Mouse (Mus musculus): ENCODE measurements around the gene Mslnl. TPM values are rescaled to one million over a fixed set of nuclear protein-coding genes. Genes with fewer than 3 reads are reported as not detected.
"Not testable (repeated sequence)": the region's sequence is repeated elsewhere in the genome, so short reads cannot be mapped to it uniquely, and the experiment has no call there.

The Mslnl gene
- polyA plus RNA-seq, 1 experiment from 2014 or later, result 2.0 TPM

GRCm38 (mm10) chr17:25728009-25728270 lies 7.9 kb upstream of the Mslnl start:
- Histone ChIP-seq H3K36me3 (ENCODE audit: control insufficient read depth, insufficient read depth, low read length) (0 out of 2 replicates have a peak, but pooled peaks cover 9% of the 10 kb centered on the region), H3K4me2 (ENCODE audit: low read depth, low read length) (peak overlapping the region; percentile 93), H3K27ac (replicated peaks; ENCODE audit: low read depth, low read length) (peak overlapping the region; percentile 24), H3K4me1 (ENCODE audit: control insufficient read depth, insufficient read depth, low read length) (peaks cover 13% of the 10 kb centered on the region), H3K4me3 (ENCODE audit: low read depth, low read length) (peak overlapping the region; percentile 63), H3K9ac (ENCODE audit: low read depth, low read length) (peak overlapping the region; percentile 77), H3K27me3 (replicated peaks; ENCODE audit: control insufficient read depth, insufficient read depth, low read length) (no peaks in the 10 kb centered on the region), H3K9me3 (ENCODE audit: control insufficient read depth, low read length) (no peaks in the 10 kb centered on the region)
- ATAC-seq (ENCODE audit: low read depth), result no peak
- no peak for DNase-seq (ENCODE audit: low spot score)
- WGBS, result 25% methylated on average over 4 of the region's 4 CpGs

- H3K9ac ChIP-seq (ENCODE audit: low read depth, low read length), result no peak overlapping the region
- no peak overlapping the region for H3K4me3 ChIP-seq (ENCODE audit: low read depth, low read length)
- DNase-seq (ENCODE audit: low spot score) (peak; percentile 79), ATAC-seq (ENCODE audit: low read depth) (no peak)
- WGBS, result 20% methylated on average over 2 of the region's 2 CpGs
- H3K27me3 ChIP-seq (replicated peaks; ENCODE audit: control insufficient read depth, insufficient read depth, low read length), result no peaks in the 10 kb centered on the region
- no peaks in the 10 kb centered on the region for H3K9me3 ChIP-seq (ENCODE audit: control insufficient read depth, low read length)
- H3K36me3 ChIP-seq (ENCODE audit: control insufficient read depth, insufficient read depth, low read length), result 0 out of 2 replicates have a peak, but pooled peaks cover 9% of the 10 kb centered on the region
- H3K27ac ChIP-seq (replicated peaks; ENCODE audit: low read depth, low read length), result no peak overlapping the region
- H3K4me1 ChIP-seq (ENCODE audit: control insufficient read depth, insufficient read depth, low read length), result peaks cover 6% of the 10 kb centered on the region; the same call in 1 of the 2 replicates
- no peak overlapping the region for H3K4me2 ChIP-seq (ENCODE audit: low read depth, low read length)
These were observed 3.8 kb upstream of the Mslnl start for GRCm38 (mm10) chr17:25732082-25732481.

GRCm38 (mm10) chr17:25735246-25735645 lies 596 bp upstream of the Mslnl start:
- no peak for DNase-seq (ENCODE audit: low spot score)
- 71% methylated on average over 5 of the region's 5 CpGs for WGBS
- no peaks in the 10 kb centered on the region for H3K27me3 ChIP-seq (replicated peaks; ENCODE audit: control insufficient read depth, insufficient read depth, low read length)
- no peak overlapping the region for H3K4me2 ChIP-seq (ENCODE audit: low read depth, low read length)
- no peak for ATAC-seq (ENCODE audit: low read depth)
- no peak overlapping the region for H3K27ac ChIP-seq (replicated peaks; ENCODE audit: low read depth, low read length)
- H3K4me1 ChIP-seq (ENCODE audit: control insufficient read depth, insufficient read depth, low read length), result no peaks in the 10 kb centered on the region
- H3K9me3 ChIP-seq (ENCODE audit: control insufficient read depth, low read length), result no peaks in the 10 kb centered on the region
- H3K9ac ChIP-seq (ENCODE audit: low read depth, low read length), result no peak overlapping the region
- H3K36me3 ChIP-seq (ENCODE audit: control insufficient read depth, insufficient read depth, low read length), result 0 out of 2 replicates have a peak, but pooled peaks cover 8% of the 10 kb centered on the region
- H3K4me3 ChIP-seq (ENCODE audit: low read depth, low read length), result no peak overlapping the region

- ATAC-seq (ENCODE audit: low read depth) (no peak), DNase-seq (ENCODE audit: low spot score) (no peak)
- H3K4me1 ChIP-seq (ENCODE audit: control insufficient read depth, insufficient read depth, low read length), result no peaks in the 10 kb centered on the region
- no peaks in the 10 kb centered on the region for H3K27me3 ChIP-seq (replicated peaks; ENCODE audit: control insufficient read depth, insufficient read depth, low read length)
- H3K4me3 ChIP-seq (ENCODE audit: low read depth, low read length), result no peak overlapping the region
- H3K27ac ChIP-seq (replicated peaks; ENCODE audit: low read depth, low read length), result no peak overlapping the region
- no peak overlapping the region for H3K9ac ChIP-seq (ENCODE audit: low read depth, low read length)
- 70% methylated on average over 7 of the region's 7 CpGs for WGBS
- H3K9me3 ChIP-seq (ENCODE audit: control insufficient read depth, low read length), result no peaks in the 10 kb centered on the region
- H3K36me3 ChIP-seq (ENCODE audit: control insufficient read depth, insufficient read depth, low read length), result no peaks in the 10 kb centered on the region
- no peak overlapping the region for H3K4me2 ChIP-seq (ENCODE audit: low read depth, low read length)
These were observed 3.0 kb downstream of the Mslnl start for GRCm38 (mm10) chr17:25738861-25739260.

GRCm38 (mm10) chr17:25741471-25741870 lies 5.6 kb downstream of the Mslnl start:
- not testable (repeated sequence) for H3K9ac ChIP-seq (ENCODE audit: low read depth, low read length); H3K36me3 ChIP-seq (ENCODE audit: control insufficient read depth, insufficient read depth, low read length); H3K27ac ChIP-seq (replicated peaks; ENCODE audit: low read depth, low read length); DNase-seq (ENCODE audit: low spot score); H3K27me3 ChIP-seq (replicated peaks; ENCODE audit: control insufficient read depth, insufficient read depth, low read length); H3K9me3 ChIP-seq (ENCODE audit: control insufficient read depth, low read length); H3K4me1 ChIP-seq (ENCODE audit: control insufficient read depth, insufficient read depth, low read length); H3K4me2 ChIP-seq (ENCODE audit: low read depth, low read length); ATAC-seq (ENCODE audit: low read depth); H3K4me3 ChIP-seq (ENCODE audit: low read depth, low read length)
- WGBS, result 66% methylated on average over 12 of the region's 12 CpGs

GRCm38 (mm10) chr17:25743831-25744230 lies 8.0 kb downstream of the Mslnl start:
- H3K4me3 ChIP-seq (ENCODE audit: low read depth, low read length), result no peak overlapping the region
- WGBS, result 91% methylated on average over 9 of the region's 9 CpGs

GRCm38 (mm10) chr17:25744311-25744710 lies 8.5 kb downstream of the Mslnl start:
- Histone ChIP-seq H3K27me3 (replicated peaks; ENCODE audit: control insufficient read depth, insufficient read depth, low read length) (no peaks in the 10 kb centered on the region), H3K4me3 (ENCODE audit: low read depth, low read length) (no peak overlapping the region), H3K4me2 (ENCODE audit: low read depth, low read length) (no peak overlapping the region), H3K9me3 (ENCODE audit: control insufficient read depth, low read length) (no peaks in the 10 kb centered on the region), H3K36me3 (ENCODE audit: control insufficient read depth, insufficient read depth, low read length) (no peaks in the 10 kb centered on the region), H3K27ac (replicated peaks; ENCODE audit: low read depth, low read length) (no peak overlapping the region), H3K4me1 (ENCODE audit: control insufficient read depth, insufficient read depth, low read length) (no peaks in the 10 kb centered on the region), H3K9ac (ENCODE audit: low read depth, low read length) (no peak overlapping the region)
- DNase-seq (ENCODE audit: low spot score), result no peak
- 80% methylated on average over 10 of the region's 10 CpGs for WGBS
- ATAC-seq (ENCODE audit: low read depth), result no peak

More at GRCm38 (mm10) chr17:25743831-25744230, 8.0 kb downstream of the Mslnl start:
- no peaks in the 10 kb centered on the region for H3K4me1 ChIP-seq (ENCODE audit: control insufficient read depth, insufficient read depth, low read length)
- no peaks in the 10 kb centered on the region for H3K36me3 ChIP-seq (ENCODE audit: control insufficient read depth, insufficient read depth, low read length)
- no peak overlapping the region for H3K9ac ChIP-seq (ENCODE audit: low read depth, low read length)
- DNase-seq (ENCODE audit: low spot score) (no peak), ATAC-seq (ENCODE audit: low read depth) (no peak)
- no peaks in the 10 kb centered on the region for H3K27me3 ChIP-seq (replicated peaks; ENCODE audit: control insufficient read depth, insufficient read depth, low read length)
- H3K4me2 ChIP-seq (ENCODE audit: low read depth, low read length), result no peak overlapping the region
- no peak overlapping the region for H3K27ac ChIP-seq (replicated peaks; ENCODE audit: low read depth, low read length)
- no peaks in the 10 kb centered on the region for H3K9me3 ChIP-seq (ENCODE audit: control insufficient read depth, low read length)

- Histone ChIP-seq H3K4me1 (ENCODE audit: control insufficient read depth, insufficient read depth, low read length) (peaks cover 3% of the 10 kb centered on the region; the same call in 1 of the 2 replicates), H3K9me3 (ENCODE audit: control insufficient read depth, low read length) (no peaks in the 10 kb centered on the region), H3K4me2 (ENCODE audit: low read depth, low read length) (no peak overlapping the region), H3K27me3 (replicated peaks; ENCODE audit: control insufficient read depth, insufficient read depth, low read length) (no peaks in the 10 kb centered on the region), H3K9ac (ENCODE audit: low read depth, low read length) (no peak overlapping the region), H3K4me3 (ENCODE audit: low read depth, low read length) (no peak overlapping the region), H3K36me3 (ENCODE audit: control insufficient read depth, insufficient read depth, low read length) (no peaks in the 10 kb centered on the region), H3K27ac (replicated peaks; ENCODE audit: low read depth, low read length) (no peak overlapping the region)
- DNase-seq (ENCODE audit: low spot score) (no peak), ATAC-seq (ENCODE audit: low read depth) (no peak)
- WGBS, result 96% methylated on average over 4 of the region's 4 CpGs
These were observed 12.4 kb downstream of the Mslnl start for GRCm38 (mm10) chr17:25748238-25748637.

GRCm38 (mm10) chr17:25749314-25749713 lies 13.5 kb downstream of the Mslnl start:
- peaks cover 3% of the 10 kb centered on the region; the same call in 1 of the 2 replicates for H3K4me1 ChIP-seq (ENCODE audit: control insufficient read depth, insufficient read depth, low read length)
- no peak overlapping the region for H3K27ac ChIP-seq (replicated peaks; ENCODE audit: low read depth, low read length)
- H3K9me3 ChIP-seq (ENCODE audit: control insufficient read depth, low read length), result no peaks in the 10 kb centered on the region
- ATAC-seq (ENCODE audit: low read depth), result no peak
- DNase-seq (ENCODE audit: low spot score), result no peak
- no peak overlapping the region for H3K4me3 ChIP-seq (ENCODE audit: low read depth, low read length)
- H3K27me3 ChIP-seq (replicated peaks; ENCODE audit: control insufficient read depth, insufficient read depth, low read length), result no peaks in the 10 kb centered on the region
- WGBS, result 81% methylated on average over 6 of the region's 6 CpGs
- H3K36me3 ChIP-seq (ENCODE audit: control insufficient read depth, insufficient read depth, low read length), result no peaks in the 10 kb centered on the region
- H3K9ac ChIP-seq (ENCODE audit: low read depth, low read length), result no peak overlapping the region
- H3K4me2 ChIP-seq (ENCODE audit: low read depth, low read length), result no peak overlapping the region

Data from embryonic facial prominence, embryonic 14.5 days (tissue).